Mouse (Mus musculus) neural tube, embryonic 12.5 days (tissue): ENCODE measurements around the gene Ctf2. TPM values are rescaled to one million over a fixed set of nuclear protein-coding genes. Genes with fewer than 3 reads are reported as not detected.

Experiments
- ATAC-seq: fragments of 200-750 bp; cut with Nextera tagmentation; 2 replicates; pipeline ENCODE4 v1.8.0; 2017; ENCODE audit warnings: low read depth, mild to moderate bottlenecking, moderate TSS enrichment, moderate library complexity; ENCODE audit not compliant: low FRiP score
- H3K27ac ChIP-seq: fragments of 300-500 bp; sonication (generic); 2 replicates; pipeline ENCODE4 v1.5.1; 2016
- H3K27me3 ChIP-seq: fragments of 300-500 bp; sonication (generic); replicated peaks from 2 replicates; pipeline ENCODE4 v1.6.1; 2016; ENCODE audit warnings: mild to moderate bottlenecking
- H3K36me3 ChIP-seq: fragments of 300-500 bp; sonication (generic); 2 replicates; pipeline ENCODE4 v1.6.1; 2016; ENCODE audit warnings: mild to moderate bottlenecking
- H3K4me1 ChIP-seq: fragments of 300-500 bp; sonication (generic); 2 replicates; pipeline ENCODE4 v1.6.1; 2016
- H3K4me2 ChIP-seq: fragments of 300-500 bp; sonication (generic); replicated peaks from 2 replicates; pipeline ENCODE4 v1.6.1; 2016; ENCODE audit warnings: mild to moderate bottlenecking
- H3K4me3 ChIP-seq: fragments of 300-500 bp; sonication (generic); 2 replicates; pipeline ENCODE4 v1.5.1; 2016
- H3K9ac ChIP-seq: fragments of 300-500 bp; sonication (generic); 2 replicates; pipeline ENCODE4 v1.6.1; 2016; ENCODE audit warnings: mild to moderate bottlenecking
- H3K9me3 ChIP-seq: fragments of 300-500 bp; sonication (generic); 2 replicates; pipeline ENCODE4 v1.6.1; 2016; ENCODE audit warnings: mild to moderate bottlenecking
- WGBS: fragments of 180-500 bp; shearing (Covaris S2); methylation state at CpG from one replicate; pipeline ENCODE4 v1.1.7; 2016; 5-methylcytosine and 5-hydroxymethylcytosine counted together
- microRNA counts: library from miRNA; unstranded; fragments of <30 nt; microRNA quantifications from one replicate; lab custom pipeline; 2017
- microRNA-seq: library from miRNA; unstranded; fragments of <30 nt; microRNA quantifications from one replicate; pipeline ENCODE4, GENCODE M21; 2017
- polyA plus RNA-seq: library from polyadenylated mRNA; unstranded; fragments of >200 nt; fragmentation: Nextera tagmentation; extraction: Ambion mirVana; gene quantifications from 2 replicates; pipeline ENCODE4 v1.2.1, GENCODE M21; 2016

The Ctf2 gene
- polyA plus RNA-seq, 1 experiment from 2014 or later: 0.28 TPM

DNA sequence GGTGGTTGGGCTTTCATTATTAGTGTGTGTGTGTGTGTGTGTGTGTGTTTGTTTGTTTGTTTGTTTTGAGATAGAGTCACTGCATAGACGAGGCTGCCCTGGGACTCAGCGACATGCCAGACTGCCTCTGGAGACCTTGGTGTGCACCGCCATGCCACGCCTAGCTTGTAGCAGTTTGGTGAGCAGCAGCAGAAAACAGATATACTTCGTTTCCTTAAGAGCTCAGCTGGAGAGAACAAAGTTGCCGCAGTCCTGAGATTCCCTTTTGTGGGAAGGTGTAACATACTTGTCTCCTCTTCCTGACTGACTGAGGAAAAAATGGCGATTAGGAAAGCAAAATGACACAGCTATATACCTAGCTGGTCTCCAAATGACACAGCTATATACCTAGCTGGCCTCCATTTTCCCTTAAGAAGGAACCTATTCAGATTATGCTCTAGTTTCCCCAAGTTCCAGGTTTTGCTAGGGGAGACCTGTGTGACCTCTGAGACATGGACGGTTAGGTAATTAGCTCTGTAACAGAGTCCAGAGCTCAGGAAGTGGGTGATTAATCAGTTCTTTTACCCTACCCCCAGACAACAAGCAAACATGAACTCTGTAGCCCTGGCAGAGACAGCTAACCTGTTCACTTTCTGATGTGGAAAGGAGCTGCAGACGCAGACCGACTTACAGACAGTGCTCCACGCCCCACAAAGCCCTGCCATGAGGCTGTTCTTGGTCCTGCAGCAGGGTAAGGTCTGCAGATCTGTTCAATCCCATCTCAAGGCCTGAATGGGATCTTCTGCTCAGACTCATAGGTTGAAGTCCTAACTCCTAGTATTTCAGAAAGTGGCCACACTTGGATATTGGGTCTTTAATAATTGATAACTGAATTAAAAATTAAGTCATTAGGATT lies 59.8 kb downstream of the Ctf2 start:
- no peak for ATAC-seq
- WGBS: 87% methylated on average over 11 of the region's 11 CpGs

More for the DNA sequence above, 59.8 kb downstream of the Ctf2 start:
- Histone ChIP-seq H3K9me3 (no peaks in the 10 kb centered on the region), H3K9ac (no peak overlapping the region), H3K4me2 (no peak overlapping the region), H3K27me3 (no peaks in the 10 kb centered on the region), H3K4me1 (no peaks in the 10 kb centered on the region), H3K4me3 (no peak overlapping the region), H3K27ac (no peak overlapping the region), H3K36me3 (no peaks in the 10 kb centered on the region; the same call in 1 of the 2 replicates)

MicroRNA genes within 50 kb of the gene (microRNA counts, 519-probe panel; counts per million panel counts)
- 342 counts per million, percentile 67 among the panel's probes with 10 or more counts for microRNA mmu-miR-762 (lab: Ali Mortazavi, UCI)

Small RNA genes lying within 50 kb of the gene (microRNA-seq; reads per million reads assigned to microRNA genes)
- not detected for gene Mir762

Other genes starting within 250 kb of the Ctf2 start
- gene Srcap, start 220.2 kb downstream of the Ctf2 start, polyA plus RNA-seq: 72.9 and 79.9 TPM in 2 replicates
- 14.3 and 15.0 TPM in 2 replicates for gene Gm42715, start 212.6 kb downstream of the Ctf2 start, polyA plus RNA-seq
- gene Tmem265, start 170.8 kb downstream of the Ctf2 start, polyA plus RNA-seq: 4.1 and 6.1 TPM in 2 replicates
- gene Phkg2, start 158.8 kb downstream of the Ctf2 start, polyA plus RNA-seq: 49.2 and 54.8 TPM in 2 replicates
- gene Ccdc189, start 143.6 kb downstream of the Ctf2 start, polyA plus RNA-seq: 14.0 and 14.1 TPM in 2 replicates
- 54.1 and 61.2 TPM in 2 replicates for gene Rnf40, start 143.4 kb downstream of the Ctf2 start, polyA plus RNA-seq
- gene Zfp629, start 116.4 kb downstream of the Ctf2 start, polyA plus RNA-seq: 31.8 and 35.3 TPM in 2 replicates
- gene Bcl7c, start 23.2 kb downstream of the Ctf2 start, polyA plus RNA-seq: 71.1 and 74.7 TPM in 2 replicates
- gene Ctf1, start 19.4 kb downstream of the Ctf2 start, polyA plus RNA-seq: 5.8 TPM in 2 replicates
- 10.2 and 13.0 TPM in 2 replicates for gene Fbxl19, start 12.4 kb upstream of the Ctf2 start, polyA plus RNA-seq
- gene Orai3, start 37.6 kb upstream of the Ctf2 start, polyA plus RNA-seq: 7.9 and 9.9 TPM in 2 replicates
- gene Setd1a, start 44.5 kb upstream of the Ctf2 start, polyA plus RNA-seq: 20.3 and 22.5 TPM in 2 replicates
- not detected in 2 replicates for gene Gm49388, start 53.4 kb upstream of the Ctf2 start, polyA plus RNA-seq
- 7.8 and 9.0 TPM in 2 replicates for gene Hsd3b7, start 68.4 kb upstream of the Ctf2 start, polyA plus RNA-seq
- gene Stx4a, start 92.1 kb upstream of the Ctf2 start, polyA plus RNA-seq: 19.2 and 19.3 TPM in 2 replicates
- 19.0 and 19.2 TPM in 2 replicates for gene Stx1b, start 92.4 kb upstream of the Ctf2 start, polyA plus RNA-seq
- gene Zfp646, start 144.1 kb upstream of the Ctf2 start, polyA plus RNA-seq: 18.1 and 19.5 TPM in 2 replicates
- 34.7 and 38.9 TPM in 2 replicates for gene Zfp668, start 144.7 kb upstream of the Ctf2 start, polyA plus RNA-seq
- 0.98 and 1.1 TPM in 2 replicates for gene Prss53, start 158.8 kb upstream of the Ctf2 start, polyA plus RNA-seq
- not detected in 2 replicates for gene Gm21974, start 163.3 kb upstream of the Ctf2 start, polyA plus RNA-seq
- 55.2 and 57.5 TPM in 2 replicates for gene Vkorc1, start 163.5 kb upstream of the Ctf2 start, polyA plus RNA-seq
- gene Bckdk, start 171.9 kb upstream of the Ctf2 start, polyA plus RNA-seq: 74.1 and 79.1 TPM in 2 replicates
- 50.9 and 51.0 TPM in 2 replicates for gene Kat8, start 180.3 kb upstream of the Ctf2 start, polyA plus RNA-seq
- gene Prss8, start 197.9 kb upstream of the Ctf2 start, polyA plus RNA-seq: 0.58 and 1.1 TPM in 2 replicates
- 9.2 and 12.2 TPM in 2 replicates for gene Prss36, start 214.6 kb upstream of the Ctf2 start, polyA plus RNA-seq
- gene Fus, start 235.3 kb upstream of the Ctf2 start, polyA plus RNA-seq: 481 and 511 TPM in 2 replicates